Mouse (Mus musculus): ENCODE results near the gene Myom1. TPM values are rescaled to one million over a fixed set of nuclear protein-coding genes. Genes with fewer than 3 reads are reported as not detected.

Gene Myom1
- polyA plus RNA-seq, 1 experiment from 2014 or later = 1.5 TPM

DNA sequence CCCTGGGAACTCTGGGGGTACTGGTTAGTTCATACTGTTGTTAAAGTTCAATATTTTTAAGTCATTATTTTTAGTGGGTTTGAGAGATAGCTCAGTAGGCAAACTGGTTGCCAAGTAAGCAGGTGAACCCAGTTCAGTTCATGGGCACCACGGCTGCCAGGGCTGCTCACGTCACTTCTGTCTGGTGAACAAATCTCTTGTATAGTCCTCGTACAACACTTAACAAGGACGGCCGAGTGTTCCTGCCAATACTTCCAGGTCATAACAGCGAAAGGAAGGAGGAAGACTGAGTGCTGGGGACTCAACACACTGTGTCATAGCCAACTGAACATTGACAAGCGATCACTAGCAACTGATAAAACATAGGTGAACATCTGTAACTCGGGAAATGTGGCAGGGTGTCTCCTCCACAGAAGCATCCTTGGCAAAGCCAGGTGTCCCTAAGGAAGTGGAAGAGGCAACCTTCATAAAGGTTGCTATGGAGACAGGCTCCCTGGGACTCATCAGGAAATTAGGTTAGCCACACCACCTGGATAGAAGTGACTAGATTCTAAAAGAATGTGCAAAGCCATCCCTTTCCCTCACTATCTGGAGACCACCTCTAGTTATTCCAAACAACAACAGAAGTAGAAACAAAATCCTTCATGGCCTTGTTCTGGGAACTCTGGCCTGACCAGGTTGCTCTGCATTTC is 52.9 kb downstream of the Myom1 start:
- no peaks in the 10 kb centered on the region for H3K9me3 ChIP-seq (ENCODE audit: control insufficient read depth, low read length)
- no peak overlapping the region for H3K9ac ChIP-seq (replicated peaks; ENCODE audit: low read depth, low read length)
- H3K27me3 ChIP-seq (ENCODE audit: control insufficient read depth, insufficient read depth, low read length) = no peaks in the 10 kb centered on the region
- no peak overlapping the region for H3K4me2 ChIP-seq (ENCODE audit: low read depth, low read length)
- H3K4me1 ChIP-seq (ENCODE audit: control insufficient read depth, insufficient read depth, low read length) = peaks cover 2% of the 10 kb centered on the region; the same call in 1 of the 2 replicates
- no peak overlapping the region for H3K27ac ChIP-seq (ENCODE audit: low read depth, low read length)
- no peak overlapping the region for H3K4me3 ChIP-seq (ENCODE audit: low read depth, low read length)
- ATAC-seq (ENCODE audit: low read depth) = no peak
- WGBS = 86% methylated on average over 8 of the region's 8 CpGs
- no peaks in the 10 kb centered on the region for H3K36me3 ChIP-seq (ENCODE audit: control insufficient read depth, insufficient read depth, low read length)

DNA sequence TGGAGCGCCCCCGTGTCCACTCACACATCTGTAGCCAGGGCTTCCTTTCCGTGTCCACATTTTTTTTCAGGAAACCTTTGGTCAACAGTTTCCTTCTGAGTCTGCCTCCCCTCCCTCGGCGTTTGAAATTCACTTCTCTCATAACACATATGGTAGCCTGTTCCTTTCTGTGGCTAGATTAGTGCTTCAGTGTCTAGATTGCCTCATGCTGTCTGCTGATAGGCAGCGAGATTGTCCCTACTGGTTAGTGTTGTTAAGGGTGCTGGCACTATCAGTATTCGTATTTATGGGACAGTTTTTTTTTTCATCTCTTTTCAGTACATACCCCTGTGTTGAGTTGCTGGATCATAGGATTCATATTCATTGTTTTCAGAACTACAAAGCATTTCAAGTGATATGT is 54.0 kb downstream of the Myom1 start:
- H3K4me1 ChIP-seq (ENCODE audit: control insufficient read depth, insufficient read depth, low read length) = peaks cover 2% of the 10 kb centered on the region; the same call in 1 of the 2 replicates
- peak overlapping the region; percentile 48; the same call in 1 of the 2 replicates for H3K27ac ChIP-seq (ENCODE audit: low read depth, low read length)
- no peak overlapping the region for H3K4me2 ChIP-seq (ENCODE audit: low read depth, low read length)
- H3K9ac ChIP-seq (replicated peaks; ENCODE audit: low read depth, low read length) = no peak overlapping the region
- no peaks in the 10 kb centered on the region for H3K9me3 ChIP-seq (ENCODE audit: control insufficient read depth, low read length)
- ATAC-seq (ENCODE audit: low read depth) = no peak
- 73% methylated on average over 7 of the region's 7 CpGs for WGBS
- H3K27me3 ChIP-seq (ENCODE audit: control insufficient read depth, insufficient read depth, low read length) = no peaks in the 10 kb centered on the region
- no peak overlapping the region for H3K4me3 ChIP-seq (ENCODE audit: low read depth, low read length)
- no peaks in the 10 kb centered on the region for H3K36me3 ChIP-seq (ENCODE audit: control insufficient read depth, insufficient read depth, low read length)

DNA sequence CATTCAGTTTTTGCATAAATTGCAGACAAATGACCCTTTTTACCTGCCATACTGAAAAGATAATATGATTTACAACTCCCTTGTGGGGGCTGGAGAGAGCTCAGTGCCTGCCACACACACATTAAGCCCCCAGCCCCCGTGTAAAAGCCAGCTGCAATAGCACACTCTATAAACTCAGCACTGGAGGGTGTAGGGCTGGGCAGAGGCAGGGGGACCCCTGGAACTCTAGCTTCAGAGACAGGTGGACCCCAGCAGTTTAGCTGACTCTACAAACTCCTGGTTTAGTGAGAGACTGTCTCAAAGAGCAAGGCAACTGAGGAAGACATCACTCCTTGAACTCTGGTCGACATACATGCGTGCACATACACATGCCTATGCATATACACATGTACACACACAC is 55.3 kb downstream of the Myom1 start:
- no peak overlapping the region for H3K4me2 ChIP-seq (ENCODE audit: low read depth, low read length)
- H3K9ac ChIP-seq (replicated peaks; ENCODE audit: low read depth, low read length) = no peak overlapping the region
- ATAC-seq (ENCODE audit: low read depth) = peak; percentile 69; the same call in 1 of the 2 replicates
- no peak overlapping the region for H3K27ac ChIP-seq (ENCODE audit: low read depth, low read length)
- H3K4me1 ChIP-seq (ENCODE audit: control insufficient read depth, insufficient read depth, low read length) = peaks cover 2% of the 10 kb centered on the region; the same call in 1 of the 2 replicates
- H3K4me3 ChIP-seq (ENCODE audit: low read depth, low read length) = no peak overlapping the region
- 71% methylated on average over 3 of the region's 3 CpGs for WGBS
- no peaks in the 10 kb centered on the region for H3K27me3 ChIP-seq (ENCODE audit: control insufficient read depth, insufficient read depth, low read length)
- no peaks in the 10 kb centered on the region for H3K9me3 ChIP-seq (ENCODE audit: control insufficient read depth, low read length)
- H3K36me3 ChIP-seq (ENCODE audit: control insufficient read depth, insufficient read depth, low read length) = no peaks in the 10 kb centered on the region

DNA sequence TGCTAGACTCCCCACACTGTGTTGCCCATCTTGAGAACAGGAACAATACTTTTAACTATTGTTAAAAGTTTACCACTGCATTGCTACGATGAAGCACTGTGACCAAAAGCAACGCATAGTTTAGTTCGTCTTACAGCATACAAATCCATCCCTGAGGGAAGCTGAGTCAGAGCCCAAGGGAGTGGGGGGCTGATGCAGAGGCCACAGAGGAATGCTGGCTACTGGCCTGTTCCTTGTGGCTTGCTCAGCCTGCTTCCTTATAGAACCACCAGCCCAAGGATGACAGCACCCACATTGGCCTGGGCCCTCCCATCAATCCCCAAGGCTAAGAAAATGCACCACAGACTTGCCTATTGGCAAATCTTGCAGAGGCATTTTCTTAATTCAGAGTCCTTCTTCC is 56.8 kb downstream of the Myom1 start:
- no peak overlapping the region for H3K9ac ChIP-seq (replicated peaks; ENCODE audit: low read depth, low read length)
- no peaks in the 10 kb centered on the region for H3K27me3 ChIP-seq (ENCODE audit: control insufficient read depth, insufficient read depth, low read length)
- no peak overlapping the region for H3K4me2 ChIP-seq (ENCODE audit: low read depth, low read length)
- no peak overlapping the region for H3K4me3 ChIP-seq (ENCODE audit: low read depth, low read length)
- 87% methylated on average over 3 of the region's 3 CpGs for WGBS
- H3K9me3 ChIP-seq (ENCODE audit: control insufficient read depth, low read length) = no peaks in the 10 kb centered on the region
- no peak for ATAC-seq (ENCODE audit: low read depth)
- H3K36me3 ChIP-seq (ENCODE audit: control insufficient read depth, insufficient read depth, low read length) = no peaks in the 10 kb centered on the region
- no peak overlapping the region for H3K27ac ChIP-seq (ENCODE audit: low read depth, low read length)
- H3K4me1 ChIP-seq (ENCODE audit: control insufficient read depth, insufficient read depth, low read length) = peaks cover 2% of the 10 kb centered on the region; the same call in 1 of the 2 replicates

DNA sequence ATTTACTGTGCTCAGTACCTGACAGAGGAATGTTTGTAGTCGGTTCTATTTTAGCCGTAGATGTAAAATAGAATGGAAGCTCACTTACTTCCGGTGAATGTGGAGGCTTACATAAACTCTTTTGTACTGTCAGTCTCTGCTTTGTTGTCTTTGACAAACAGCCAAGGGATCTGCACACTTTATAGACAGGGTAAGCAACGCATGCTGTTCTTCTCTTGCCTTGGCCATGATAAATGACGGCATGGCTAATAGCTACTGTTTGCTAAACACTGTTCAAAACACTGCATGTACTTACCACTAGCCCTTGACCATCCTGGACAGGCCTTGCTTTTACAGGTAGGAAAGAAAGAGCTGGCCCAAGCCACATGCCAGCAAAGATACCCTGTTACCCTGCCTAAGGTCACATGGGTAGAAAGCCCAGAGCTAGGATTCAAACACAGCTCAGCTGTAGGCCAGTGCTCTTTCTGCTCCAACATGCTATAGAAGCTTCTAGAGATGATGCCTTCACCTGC is 59.7 kb downstream of the Myom1 start:
- Histone ChIP-seq H3K9ac (replicated peaks; ENCODE audit: low read depth, low read length) (no peak overlapping the region), H3K36me3 (ENCODE audit: control insufficient read depth, insufficient read depth, low read length) (no peaks in the 10 kb centered on the region), H3K4me3 (ENCODE audit: low read depth, low read length) (no peak overlapping the region), H3K4me2 (ENCODE audit: low read depth, low read length) (no peak overlapping the region), H3K4me1 (ENCODE audit: control insufficient read depth, insufficient read depth, low read length) (no peaks in the 10 kb centered on the region), H3K27me3 (ENCODE audit: control insufficient read depth, insufficient read depth, low read length) (no peaks in the 10 kb centered on the region), H3K9me3 (ENCODE audit: control insufficient read depth, low read length) (no peaks in the 10 kb centered on the region), H3K27ac (ENCODE audit: low read depth, low read length) (no peak overlapping the region)
- WGBS = 45% methylated on average over 5 of the region's 5 CpGs
- no peak for ATAC-seq (ENCODE audit: low read depth)

DNA sequence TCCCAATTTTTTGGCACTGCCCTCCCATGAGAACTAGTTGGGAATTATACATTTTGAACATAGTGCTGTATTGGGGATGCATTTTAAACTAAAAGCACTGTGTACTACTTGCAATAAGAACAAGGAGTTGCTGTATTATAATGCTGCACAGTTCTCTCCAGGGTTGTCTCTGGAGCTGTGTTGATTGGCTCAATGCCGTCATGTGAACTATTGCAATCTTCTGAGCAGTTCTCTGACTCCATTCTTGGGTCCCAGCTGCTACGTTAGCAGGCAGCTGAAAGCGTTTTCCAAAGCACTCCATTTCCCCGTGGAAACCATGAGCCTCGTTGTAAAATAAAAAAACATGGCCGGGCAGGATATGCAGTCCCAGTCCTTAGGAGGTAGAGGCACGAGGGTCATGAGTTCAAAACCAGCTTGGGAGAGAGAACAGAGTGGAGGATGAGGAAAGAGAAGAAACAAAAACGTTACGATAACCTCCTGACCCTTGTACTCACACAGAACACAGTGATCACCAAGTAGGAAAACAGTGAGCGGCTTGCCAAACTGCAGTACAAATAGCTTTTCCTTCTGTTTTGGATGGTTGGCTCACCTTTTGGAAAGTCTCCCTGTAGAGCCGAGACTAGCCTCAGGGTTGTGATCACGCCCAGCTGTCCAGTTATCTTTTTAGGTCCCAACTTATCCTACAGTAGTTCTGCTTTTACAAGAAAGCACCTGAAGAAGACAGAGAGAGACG is 60.6 kb downstream of the Myom1 start:
- Histone ChIP-seq H3K9me3 (ENCODE audit: control insufficient read depth, low read length) (no peaks in the 10 kb centered on the region), H3K4me2 (ENCODE audit: low read depth, low read length) (no peak overlapping the region), H3K9ac (replicated peaks; ENCODE audit: low read depth, low read length) (no peak overlapping the region), H3K4me1 (ENCODE audit: control insufficient read depth, insufficient read depth, low read length) (no peaks in the 10 kb centered on the region), H3K27me3 (ENCODE audit: control insufficient read depth, insufficient read depth, low read length) (no peaks in the 10 kb centered on the region), H3K27ac (ENCODE audit: low read depth, low read length) (no peak overlapping the region), H3K4me3 (ENCODE audit: low read depth, low read length) (no peak overlapping the region), H3K36me3 (ENCODE audit: control insufficient read depth, insufficient read depth, low read length) (no peaks in the 10 kb centered on the region)
- ATAC-seq (ENCODE audit: low read depth) = peak; percentile 68; the same call in 1 of the 2 replicates
- 67% methylated on average over 13 of the region's 13 CpGs for WGBS

DNA sequence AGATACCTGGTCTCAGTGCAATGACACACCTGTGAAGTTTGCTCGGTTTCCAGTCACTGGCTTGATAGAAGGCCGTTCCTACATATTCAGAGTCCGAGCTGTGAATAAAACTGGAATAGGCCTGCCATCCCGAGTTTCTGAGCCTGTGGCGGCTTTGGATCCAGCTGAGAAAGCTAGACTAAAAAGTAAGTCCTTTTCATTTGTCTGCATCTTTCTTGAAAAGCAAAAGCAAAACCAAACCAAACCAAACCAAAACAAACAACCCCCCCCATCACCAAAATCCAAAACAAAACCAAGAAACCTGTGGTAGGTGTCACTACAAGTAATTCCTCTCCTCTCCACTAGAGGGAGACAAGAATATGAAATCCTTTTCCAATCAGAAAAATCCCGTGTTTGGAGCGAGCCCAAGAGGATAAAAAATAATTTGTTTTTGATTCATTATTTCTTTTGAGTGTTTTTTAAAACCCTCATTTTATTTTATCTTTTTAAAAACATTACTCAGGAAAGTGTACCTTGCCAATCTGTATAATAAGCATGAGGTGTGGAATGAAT is 62.1 kb downstream of the Myom1 start:
- no peak for ATAC-seq (ENCODE audit: low read depth)

DNA sequence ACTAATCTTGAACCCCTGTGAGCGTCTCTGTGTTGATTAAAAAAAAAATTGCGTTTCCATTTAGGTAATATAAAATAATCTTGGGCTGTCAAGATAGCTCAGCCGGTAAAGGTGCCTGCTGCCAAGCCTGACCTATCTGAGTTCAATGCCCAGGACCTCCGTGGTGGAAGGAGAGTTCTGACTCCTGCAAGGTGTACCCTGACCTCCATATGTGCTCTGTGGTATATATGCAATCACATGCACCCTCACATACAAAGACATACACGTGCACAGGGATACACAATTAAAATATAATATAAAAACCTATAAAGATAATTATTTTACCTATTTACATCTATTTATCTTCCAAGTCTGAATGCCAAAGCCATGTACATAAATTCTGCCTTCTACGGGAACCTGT is 62.7 kb downstream of the Myom1 start:
- H3K27ac ChIP-seq (ENCODE audit: low read depth, low read length) = no peak overlapping the region
- no peaks in the 10 kb centered on the region for H3K9me3 ChIP-seq (ENCODE audit: control insufficient read depth, low read length)

More for the DNA sequence above, 62.1 kb downstream of the Myom1 start:
- Histone ChIP-seq H3K36me3 (ENCODE audit: control insufficient read depth, insufficient read depth, low read length) (no peaks in the 10 kb centered on the region), H3K9me3 (ENCODE audit: control insufficient read depth, low read length) (no peaks in the 10 kb centered on the region), H3K4me2 (ENCODE audit: low read depth, low read length) (no peak overlapping the region), H3K27ac (ENCODE audit: low read depth, low read length) (no peak overlapping the region), H3K4me1 (ENCODE audit: control insufficient read depth, insufficient read depth, low read length) (no peaks in the 10 kb centered on the region), H3K27me3 (ENCODE audit: control insufficient read depth, insufficient read depth, low read length) (no peaks in the 10 kb centered on the region), H3K4me3 (ENCODE audit: low read depth, low read length) (no peak overlapping the region), H3K9ac (replicated peaks; ENCODE audit: low read depth, low read length) (no peak overlapping the region)
- WGBS = 64% methylated on average over 7 of the region's 7 CpGs

DNA sequence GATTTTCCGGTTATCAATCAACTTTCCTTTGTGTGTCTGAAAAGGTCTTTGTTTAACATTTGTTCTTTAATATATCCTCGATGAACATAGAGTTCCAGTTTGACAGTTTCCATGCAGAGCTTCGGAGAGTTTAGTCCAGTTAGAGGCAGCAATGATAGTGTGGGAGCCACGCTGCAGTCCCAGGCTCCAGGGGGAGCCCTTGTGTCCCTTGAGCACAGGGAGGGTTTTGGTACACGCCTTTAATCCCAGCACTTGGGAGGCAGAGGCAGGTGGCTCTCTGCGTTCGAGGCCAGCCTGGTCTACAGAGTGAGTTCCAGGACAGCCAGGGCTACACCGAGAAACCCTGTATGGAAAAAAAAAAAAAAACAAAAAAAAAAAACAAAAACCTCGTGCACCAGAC is 66.7 kb downstream of the Myom1 start:
- H3K36me3 ChIP-seq (ENCODE audit: control insufficient read depth, insufficient read depth, low read length) = no peaks in the 10 kb centered on the region
- no peak overlapping the region for H3K4me3 ChIP-seq (ENCODE audit: low read depth, low read length)
- no peak for ATAC-seq (ENCODE audit: low read depth)
- H3K4me1 ChIP-seq (ENCODE audit: control insufficient read depth, insufficient read depth, low read length) = no peaks in the 10 kb centered on the region
- H3K27me3 ChIP-seq (ENCODE audit: control insufficient read depth, insufficient read depth, low read length) = no peaks in the 10 kb centered on the region
- H3K9ac ChIP-seq (replicated peaks; ENCODE audit: low read depth, low read length) = no peak overlapping the region
- 70% methylated on average over 9 of the region's 9 CpGs for WGBS
- H3K9me3 ChIP-seq (ENCODE audit: control insufficient read depth, low read length) = no peaks in the 10 kb centered on the region
- no peak overlapping the region for H3K4me2 ChIP-seq (ENCODE audit: low read depth, low read length)
- H3K27ac ChIP-seq (ENCODE audit: low read depth, low read length) = no peak overlapping the region

More for the DNA sequence above, 62.7 kb downstream of the Myom1 start:
- no peak overlapping the region for H3K4me3 ChIP-seq (ENCODE audit: low read depth, low read length)
- 80% methylated on average over 6 of the region's 6 CpGs for WGBS
- no peak for ATAC-seq (ENCODE audit: low read depth)
- H3K4me1 ChIP-seq (ENCODE audit: control insufficient read depth, insufficient read depth, low read length) = no peaks in the 10 kb centered on the region
- H3K27me3 ChIP-seq (ENCODE audit: control insufficient read depth, insufficient read depth, low read length) = no peaks in the 10 kb centered on the region
- H3K4me2 ChIP-seq (ENCODE audit: low read depth, low read length) = no peak overlapping the region
- no peaks in the 10 kb centered on the region for H3K36me3 ChIP-seq (ENCODE audit: control insufficient read depth, insufficient read depth, low read length)
- H3K9ac ChIP-seq (replicated peaks; ENCODE audit: low read depth, low read length) = no peak overlapping the region

Data from neural tube, embryonic 14.5 days (tissue).